Mouse (Mus musculus) Patski (cell line): Measurements from ENCODE around the gene Ghrh. TPM values are rescaled to one million over a fixed set of nuclear protein-coding genes. Genes with fewer than 3 reads are reported as not detected.

Source experiments
- ATAC-seq: fragments of 100-300 bp; one replicate; pipeline ENCODE4 v1.8.0; 2021
- CTCF ChIA-PET: fragments of 350-600 bp; sonication (Branson Sonifier 250); formaldehyde crosslinking; loops from one replicate; lab custom pipeline; 2022; ENCODE audit warnings: inconsistent platforms; lab: Charles Lee
- POLR2A ChIA-PET: fragments of 350-600 bp; sonication (Branson Sonifier 250); formaldehyde crosslinking; loops from one replicate; lab custom pipeline; 2022; ENCODE audit warnings: antibody characterized with exemption, inconsistent platforms; lab: Charles Lee
- DNase-seq: peaks from one replicate; pipeline ENCODE4 v3.0.0-alpha.2; 2011; ENCODE audit warnings: low read depth, low spot score
- H3K27me3 ChIP-seq: fragments of 371-371 bp; one replicate; pipeline ENCODE4 v1.5.1; 2021
- CTCF ChIP-seq: fragments of 100-300 bp; IDR thresholded peaks from one replicate; pipeline ENCODE4 v1.5.1; 2021
- in situ Hi-C: fragments of 300-500 bp; cut with MboI; formaldehyde crosslinking; loops from 3 replicates; pipeline ENCODE4 v1.11.1; 2018; ENCODE audit warnings: low pct_unique_long_range_greater_than_20kb, mixed read lengths
- polyA plus RNA-seq: library from polyadenylated mRNA; unstranded; gene quantifications from one replicate; pipeline ENCODE4 v1.2.3, GENCODE M21; 2021

The Ghrh gene
- polyA plus RNA-seq, 1 experiment from 2014 or later, result not detected

DNA sequence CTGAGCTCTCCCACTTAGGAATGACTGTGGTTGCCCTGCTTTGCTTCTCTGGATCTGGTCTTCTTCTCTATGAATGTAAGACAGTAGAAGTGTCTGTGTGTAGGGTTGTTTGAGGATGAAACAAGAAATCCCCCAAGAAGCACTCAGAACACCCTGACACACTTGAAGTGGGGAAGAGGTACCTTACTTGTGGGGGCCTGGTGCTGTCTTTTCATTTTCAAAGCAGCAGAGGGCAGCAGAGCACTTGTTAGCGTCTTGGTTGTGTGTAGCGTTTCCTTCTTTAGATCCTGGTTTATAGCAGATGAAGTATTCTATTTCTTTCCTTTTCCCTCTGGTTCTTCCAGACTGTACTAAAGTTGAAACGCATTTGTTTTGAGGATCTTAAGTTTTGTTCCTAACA is 59.8 kb downstream of the Ghrh start:
- ChIA-PET POLR2A (no interaction called here), CTCF (interaction anchor here (0.7 to 1.6 kb wide), 7 partner anchors 9 to 83 kb away, joined by 3 to 6 read pairs (median 4); partner anchors contain the start of gene Rbl1)
- ATAC-seq, result no peak
- no peak for DNase-seq
- H3K27me3 ChIP-seq, result no peaks in the 10 kb centered on the region
- TF ChIP-seq CTCF, result peak; percentile 78
- in situ Hi-C loops, result loop anchor here (5.0 kb wide), 2 partner anchors 50 to 285 kb away; partner anchors contain the start of gene Blcap

DNA sequence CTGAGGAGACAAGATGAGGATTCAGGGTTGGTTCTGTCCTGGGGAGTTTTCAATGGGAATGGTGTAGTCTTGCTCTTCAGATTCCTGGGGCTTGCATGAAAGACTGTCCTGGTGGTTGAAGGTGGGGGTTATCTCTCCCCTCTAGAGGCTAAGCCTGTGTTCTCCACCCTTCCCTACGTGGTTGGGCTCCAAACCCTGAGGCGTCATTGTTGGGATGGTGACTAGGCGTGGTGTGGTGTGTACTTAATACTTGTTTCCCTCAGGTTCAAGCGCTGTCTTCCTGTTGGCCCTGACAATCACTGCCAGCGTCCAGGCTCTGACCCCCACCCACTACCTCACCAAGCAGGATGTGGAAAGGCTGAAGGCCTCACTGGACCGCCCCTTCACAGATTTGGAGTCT is 64.0 kb downstream of the Ghrh start:
- ATAC-seq, result no peak
- DNase-seq, result no peak
- no peaks in the 10 kb centered on the region for H3K27me3 ChIP-seq
- in situ Hi-C loops, result no loop called here
- CTCF ChIA-PET, result no interaction called here
- POLR2A ChIA-PET, result interaction anchor here (0.5 kb wide), 1 partner anchor 164 kb away, joined by 3 read pairs; no protein-coding TSS in a partner anchor
- TF ChIP-seq CTCF, result no peak

Other genes with a start within 250 kb of the Ghrh start
- gene Samhd1, start 212.2 kb downstream of the Ghrh start, polyA plus RNA-seq, result 64.5 TPM
- 14.7 TPM for gene Rbl1, start 143.0 kb downstream of the Ghrh start, polyA plus RNA-seq
- 391 TPM for gene Rpn2, start 68.5 kb downstream of the Ghrh start, polyA plus RNA-seq
- gene Mroh8, start 68.0 kb downstream of the Ghrh start, polyA plus RNA-seq, result 0.40 TPM
- gene Manbal, start 20.1 kb upstream of the Ghrh start, polyA plus RNA-seq, result 63.9 TPM
- 76.9 TPM for gene Src, start 70.9 kb upstream of the Ghrh start, polyA plus RNA-seq
- gene Nnat, start 212.6 kb upstream of the Ghrh start, polyA plus RNA-seq, result 2.2 TPM
- 47.3 TPM for gene Blcap, start 223.8 kb upstream of the Ghrh start, polyA plus RNA-seq